Mouse (Mus musculus): ENCODE measurements at regions not wholly inside any gene's neighbourhood (a gene's known extent, or its start where the extent isn't known, plus 50 kb on each side); places are given as distances from the start of the nearest gene placed in this dataset.

DNA sequence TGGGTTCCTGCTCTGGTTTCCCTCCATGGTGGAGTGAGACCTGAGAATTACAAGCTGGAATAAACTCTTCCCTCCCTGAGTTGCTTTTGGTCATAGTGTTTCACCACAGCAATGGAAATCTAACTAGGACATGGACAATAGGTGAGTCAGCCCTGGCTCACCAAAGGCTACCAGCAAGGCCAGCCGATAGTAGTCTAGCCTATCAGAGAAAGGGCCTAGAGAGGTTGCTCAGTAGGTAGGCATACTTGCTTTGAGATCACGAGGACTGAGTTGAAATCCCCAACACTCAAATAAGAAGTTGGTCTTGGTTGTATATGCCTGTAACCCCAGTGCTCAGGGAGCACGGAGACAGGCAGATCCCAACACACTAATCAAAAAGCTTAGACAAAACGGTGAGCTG is 66.0 kb downstream of the Cryaa start:
- DNase-seq (ENCODE audit: low spot score) (no peak), ATAC-seq (ENCODE audit: low FRiP score, low TSS enrichment) (no peak)
- H3K36me3 ChIP-seq (ENCODE audit: control insufficient read depth, insufficient read depth, low read length) = no peaks in the 10 kb centered on the region
- no peak overlapping the region for H3K9ac ChIP-seq (ENCODE audit: low read length)
- H3K27me3 ChIP-seq (ENCODE audit: control insufficient read depth, insufficient read depth, low read length) = no peaks in the 10 kb centered on the region
- H3K4me2 ChIP-seq (replicated peaks; ENCODE audit: low read depth) = no peak overlapping the region
- WGBS = 85% methylated on average over 4 of the region's 4 CpGs
- no peak overlapping the region for H3K4me3 ChIP-seq (ENCODE audit: low read depth, low read length)
- H3K4me1 ChIP-seq (replicated peaks; ENCODE audit: control insufficient read depth, insufficient read depth) = peaks cover 7% of the 10 kb centered on the region
- H3K9me3 ChIP-seq (ENCODE audit: control insufficient read depth, low read length) = no peaks in the 10 kb centered on the region
- no peak overlapping the region for H3K27ac ChIP-seq (replicated peaks)
- TF ChIP-seq CTCF (IDR thresholded peaks at IDR 0.05; ENCODE audit: low read depth) = no peak
- TF ChIP-seq EP300 (optimal IDR thresholded peaks at IDR 0.05) = no peak

DNA sequence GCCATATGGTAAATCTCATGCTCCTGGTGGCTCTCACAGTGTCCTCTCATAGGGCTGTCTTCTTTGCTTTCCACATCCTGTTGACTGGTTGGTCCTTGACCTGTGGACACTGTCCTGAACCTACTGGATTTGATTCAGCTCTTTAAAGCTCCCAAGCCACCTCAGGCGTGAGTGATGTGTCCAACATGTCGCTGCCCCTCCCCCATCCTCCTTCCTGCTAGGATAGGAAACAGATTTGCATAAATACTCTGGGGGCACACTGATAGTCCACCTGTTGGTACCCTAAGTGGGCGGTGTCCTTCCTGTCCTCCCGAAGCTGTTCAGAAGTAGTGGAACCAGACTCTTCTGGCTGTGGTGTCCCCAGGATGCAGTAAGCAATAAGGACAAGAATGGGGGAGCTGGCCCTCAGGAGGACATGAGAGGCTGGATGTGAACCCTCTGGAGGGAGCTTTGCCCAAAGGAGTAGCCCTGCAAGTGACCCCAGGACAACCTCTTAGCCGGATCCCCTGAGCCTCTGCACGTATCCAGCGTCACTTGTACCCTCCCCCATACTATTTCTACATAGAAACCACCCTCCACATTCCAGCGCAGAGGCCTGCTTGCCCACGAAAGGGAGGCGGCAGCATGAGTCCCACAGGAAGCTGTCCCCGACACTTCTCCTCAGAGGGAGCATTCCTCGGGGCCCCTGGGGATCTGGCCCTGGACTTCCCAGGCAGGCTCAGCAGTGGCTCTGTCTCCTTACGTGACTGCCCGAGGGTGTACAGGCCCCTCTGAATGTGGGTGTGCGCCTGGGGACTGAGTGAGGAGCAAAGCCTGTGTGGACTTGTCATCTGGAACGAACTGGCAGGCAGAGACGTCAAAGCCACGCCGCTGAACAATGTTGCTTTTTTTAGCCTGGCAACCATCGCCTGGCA is 68.8 kb downstream of the Cryaa start:
- H3K9ac ChIP-seq (ENCODE audit: low read length) = no peak overlapping the region
- no peak overlapping the region for H3K4me3 ChIP-seq (ENCODE audit: low read depth, low read length)
- no peak overlapping the region; the same call in 1 of the 2 replicates for H3K4me2 ChIP-seq (replicated peaks; ENCODE audit: low read depth)
- H3K4me1 ChIP-seq (replicated peaks; ENCODE audit: control insufficient read depth, insufficient read depth) = peaks cover 7% of the 10 kb centered on the region
- H3K36me3 ChIP-seq (ENCODE audit: control insufficient read depth, insufficient read depth, low read length) = no peaks in the 10 kb centered on the region
- H3K27me3 ChIP-seq (ENCODE audit: control insufficient read depth, insufficient read depth, low read length) = no peaks in the 10 kb centered on the region
- peak; percentile 35; the same call in 1 of the 2 replicates for ATAC-seq (ENCODE audit: low FRiP score, low TSS enrichment)
- no peaks in the 10 kb centered on the region for H3K9me3 ChIP-seq (ENCODE audit: control insufficient read depth, low read length)
- peak overlapping the region; percentile 83 for H3K27ac ChIP-seq (replicated peaks)
- 23% methylated on average over 20 of the region's 20 CpGs for WGBS
- TF ChIP-seq CTCF (IDR thresholded peaks at IDR 0.05; ENCODE audit: low read depth) = no peak
- TF ChIP-seq EP300 (optimal IDR thresholded peaks at IDR 0.05) = peak; percentile 62
- no peak for DNase-seq (ENCODE audit: low spot score)

DNA sequence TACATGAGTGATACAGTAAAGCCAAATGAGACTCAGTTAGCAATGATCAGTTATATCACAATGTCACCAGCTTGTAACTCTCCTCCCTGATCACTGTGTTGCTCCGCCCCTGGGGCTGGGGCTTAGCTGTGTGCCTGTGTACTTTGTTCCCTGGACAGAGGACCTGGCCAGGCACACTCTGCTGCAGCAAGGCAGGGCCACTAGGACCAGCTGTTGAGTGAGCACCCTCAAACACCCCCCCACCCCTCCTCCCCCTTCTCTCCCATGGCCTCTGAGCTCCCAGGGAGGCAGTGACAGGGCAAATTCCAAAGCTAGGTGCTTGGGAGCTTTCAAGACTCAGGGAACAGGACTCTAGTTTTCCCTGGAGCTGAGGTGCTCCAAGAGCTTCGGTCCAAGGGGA is 70.0 kb downstream of the Cryaa start:
- TF ChIP-seq CTCF (IDR thresholded peaks at IDR 0.05; ENCODE audit: low read depth) (no peak), EP300 (optimal IDR thresholded peaks at IDR 0.05) (no peak)
- H3K27me3 ChIP-seq (ENCODE audit: control insufficient read depth, insufficient read depth, low read length) = no peaks in the 10 kb centered on the region
- H3K36me3 ChIP-seq (ENCODE audit: control insufficient read depth, insufficient read depth, low read length) = no peaks in the 10 kb centered on the region
- H3K4me1 ChIP-seq (replicated peaks; ENCODE audit: control insufficient read depth, insufficient read depth) = peaks cover 7% of the 10 kb centered on the region
- no peak overlapping the region for H3K4me2 ChIP-seq (replicated peaks; ENCODE audit: low read depth)
- no peak overlapping the region for H3K4me3 ChIP-seq (ENCODE audit: low read depth, low read length)
- peak; percentile 53 for ATAC-seq (ENCODE audit: low FRiP score, low TSS enrichment)
- no peaks in the 10 kb centered on the region for H3K9me3 ChIP-seq (ENCODE audit: control insufficient read depth, low read length)
- WGBS = 78% methylated on average over 2 of the region's 2 CpGs
- H3K9ac ChIP-seq (ENCODE audit: low read length) = no peak overlapping the region
- peak; percentile 62 for DNase-seq (ENCODE audit: low spot score)
- H3K27ac ChIP-seq (replicated peaks) = peak overlapping the region; percentile 81

DNA sequence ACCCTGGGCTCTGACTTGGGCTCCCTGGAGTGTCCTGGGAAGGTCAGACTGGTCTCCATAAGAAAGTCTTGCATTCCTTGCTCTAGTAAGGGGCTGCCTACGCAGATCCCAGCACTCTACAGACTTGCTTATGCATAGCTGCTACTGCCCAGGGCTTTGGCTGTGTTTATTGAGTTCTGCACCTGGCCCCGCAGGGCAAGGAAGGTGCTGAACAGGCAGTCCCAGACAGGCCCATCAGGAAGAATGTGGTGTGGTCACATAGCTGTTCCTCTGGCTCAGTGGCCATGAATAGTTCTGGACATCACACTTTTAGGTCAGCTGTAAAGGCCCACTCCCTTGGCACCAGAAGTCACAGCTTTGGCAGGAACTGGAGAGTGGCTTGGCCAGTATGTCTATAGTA is 70.6 kb downstream of the Cryaa start:
- DNase-seq (ENCODE audit: low spot score) = no peak
- WGBS = 72% methylated on average over 2 of the region's 2 CpGs
- Histone ChIP-seq H3K27me3 (ENCODE audit: control insufficient read depth, insufficient read depth, low read length) (no peaks in the 10 kb centered on the region), H3K4me2 (replicated peaks; ENCODE audit: low read depth) (no peak overlapping the region), H3K9ac (ENCODE audit: low read length) (0 out of 2 replicates have a peak overlapping the region, but pooled peaks have one; percentile 27), H3K9me3 (ENCODE audit: control insufficient read depth, low read length) (no peaks in the 10 kb centered on the region), H3K4me3 (ENCODE audit: low read depth, low read length) (no peak overlapping the region), H3K36me3 (ENCODE audit: control insufficient read depth, insufficient read depth, low read length) (no peaks in the 10 kb centered on the region), H3K4me1 (replicated peaks; ENCODE audit: control insufficient read depth, insufficient read depth) (peaks cover 7% of the 10 kb centered on the region), H3K27ac (replicated peaks) (peak overlapping the region; percentile 81)
- no peak for ATAC-seq (ENCODE audit: low FRiP score, low TSS enrichment)
- TF ChIP-seq CTCF (IDR thresholded peaks at IDR 0.05; ENCODE audit: low read depth) = no peak
- no peak for TF ChIP-seq EP300 (optimal IDR thresholded peaks at IDR 0.05)

- Histone ChIP-seq H3K9ac (ENCODE audit: low read length) (no peak overlapping the region), H3K4me3 (ENCODE audit: low read depth, low read length) (no peak overlapping the region), H3K27ac (replicated peaks) (peak overlapping the region; percentile 81), H3K4me2 (replicated peaks; ENCODE audit: low read depth) (no peak overlapping the region), H3K36me3 (ENCODE audit: control insufficient read depth, insufficient read depth, low read length) (no peaks in the 10 kb centered on the region), H3K4me1 (replicated peaks; ENCODE audit: control insufficient read depth, insufficient read depth) (peaks cover 7% of the 10 kb centered on the region), H3K9me3 (ENCODE audit: control insufficient read depth, low read length) (no peaks in the 10 kb centered on the region), H3K27me3 (ENCODE audit: control insufficient read depth, insufficient read depth, low read length) (no peaks in the 10 kb centered on the region)
- ATAC-seq (ENCODE audit: low FRiP score, low TSS enrichment) (no peak), DNase-seq (ENCODE audit: low spot score) (no peak)
- TF ChIP-seq EP300 (optimal IDR thresholded peaks at IDR 0.05) (no peak), CTCF (IDR thresholded peaks at IDR 0.05; ENCODE audit: low read depth) (no peak)
- WGBS = 66% methylated on average over 6 of the region's 6 CpGs
These were observed 71.4 kb downstream of the Cryaa start for GRCm38 (mm10) chr17:31748971-31749370.

- no peak for ATAC-seq (ENCODE audit: low FRiP score, low TSS enrichment)
- WGBS = 65% methylated on average over 2 of the region's 2 CpGs
- no peak overlapping the region for H3K4me3 ChIP-seq (ENCODE audit: low read depth, low read length)
- no peak overlapping the region for H3K9ac ChIP-seq (ENCODE audit: low read length)
- no peak for DNase-seq (ENCODE audit: low spot score)
- H3K27me3 ChIP-seq (ENCODE audit: control insufficient read depth, insufficient read depth, low read length) = no peaks in the 10 kb centered on the region
- no peak overlapping the region for H3K27ac ChIP-seq (replicated peaks)
- H3K9me3 ChIP-seq (ENCODE audit: control insufficient read depth, low read length) = no peaks in the 10 kb centered on the region
- H3K4me2 ChIP-seq (replicated peaks; ENCODE audit: low read depth) = no peak overlapping the region
- H3K4me1 ChIP-seq (replicated peaks; ENCODE audit: control insufficient read depth, insufficient read depth) = peaks cover 5% of the 10 kb centered on the region
- H3K36me3 ChIP-seq (ENCODE audit: control insufficient read depth, insufficient read depth, low read length) = no peaks in the 10 kb centered on the region
- TF ChIP-seq EP300 (optimal IDR thresholded peaks at IDR 0.05) (no peak), CTCF (IDR thresholded peaks at IDR 0.05; ENCODE audit: low read depth) (peak; percentile 66)
These were observed 73.7 kb downstream of the Cryaa start for GRCm38 (mm10) chr17:31751262-31751661.
